Mouse (Mus musculus): ENCODE data around the gene Tas2r113. TPM values are rescaled to one million over a fixed set of nuclear protein-coding genes. Genes with fewer than 3 reads are reported as not detected.

Gene Tas2r113
- not detected in 2 replicates for polyA plus RNA-seq (2012)

GRCm38 (mm10) chr6:132892711-132893110 is at the start of gene Tas2r113:
Tas2r113 (plus strand) TSS chr6:132893011.

GRCm38 (mm10) chr6:132846842-132847241 is 46.0 kb upstream of the Tas2r113 start, which contains the start of gene Tas2r123:
Tas2r123 (plus strand) TSS chr6:132847142.

DNA sequence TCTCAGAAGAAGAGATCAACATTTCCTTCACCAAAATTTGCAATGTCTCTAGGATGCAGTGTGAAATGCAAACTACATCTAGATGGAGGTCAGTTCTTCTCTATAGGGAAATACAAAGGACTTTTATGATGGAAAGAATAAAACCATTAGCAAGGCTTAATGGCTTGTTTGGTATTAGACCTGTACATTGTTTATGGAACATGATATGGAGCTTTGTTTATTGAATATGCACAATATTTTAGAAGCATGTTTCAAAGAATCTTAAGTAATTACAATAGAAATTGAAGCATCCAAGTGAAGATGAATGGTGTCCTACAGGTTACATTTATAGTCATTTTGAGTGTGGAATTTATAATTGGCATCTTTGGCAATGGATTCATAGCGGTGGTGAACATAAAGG is 37.7 kb upstream of the Tas2r113 start, which contains the start of gene Tas2r116:
Gene Tas2r116 (plus strand): TSS at position 301 of the 400 bp plus-strand sequence.

DNA sequence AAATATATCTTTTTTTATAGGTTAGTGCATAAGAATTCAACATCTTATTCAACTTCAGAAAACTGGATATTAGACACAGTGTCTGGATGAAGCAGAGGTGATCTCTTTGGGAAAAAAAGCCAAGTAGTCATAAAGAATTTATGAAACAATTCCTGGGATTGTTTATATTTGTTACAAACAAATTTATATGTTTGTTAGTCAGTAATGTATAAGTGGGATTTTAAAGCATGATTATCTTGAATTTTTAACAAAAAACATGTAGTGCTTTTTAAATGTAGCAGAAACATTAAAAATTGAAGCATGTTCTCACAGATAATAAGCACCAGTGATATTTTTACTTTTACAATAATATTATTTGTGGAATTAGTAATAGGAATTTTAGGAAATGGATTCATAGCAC is 25.1 kb upstream of the Tas2r113 start, which contains the start of gene Tas2r110:
Gene Tas2r110 (plus strand): TSS at position 301 of the 400 bp plus-strand sequence.

DNA sequence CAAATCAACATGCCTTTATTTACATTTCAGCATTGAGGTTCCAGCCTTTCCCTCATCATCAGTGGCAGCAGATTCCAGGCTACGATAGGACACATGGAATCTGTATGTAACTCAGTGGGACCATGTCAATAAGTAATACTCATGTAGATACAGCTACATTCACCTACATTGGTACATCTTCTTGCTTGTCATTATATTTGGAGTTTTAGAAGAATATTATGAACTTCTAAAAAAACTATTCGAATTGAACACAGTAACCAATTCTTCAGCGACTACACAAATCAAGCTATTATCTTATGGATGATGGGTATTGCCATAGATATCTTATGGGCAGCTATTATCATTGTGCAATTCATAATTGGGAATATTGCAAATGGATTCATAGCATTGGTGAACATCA is 16.5 kb downstream of the Tas2r113 start, which contains the start of gene Tas2r125:
Gene Tas2r125 (plus strand): TSS at position 301 of the 400 bp plus-strand sequence.

Other genes with a start within 250 kb of the Tas2r113 start
- gene A630073D07Rik, start 241.5 kb upstream of the Tas2r113 start, polyA plus RNA-seq (2012) = not detected in 2 replicates
- gene Tas2r120, start 236.1 kb upstream of the Tas2r113 start, polyA plus RNA-seq (2012) = not detected in 2 replicates
- gene Tas2r121, start 192.0 kb upstream of the Tas2r113 start, polyA plus RNA-seq (2012) = not detected in 2 replicates
- gene Tas2r122, start 181.1 kb upstream of the Tas2r113 start, polyA plus RNA-seq (2012) = not detected in 2 replicates
- not detected in 2 replicates for gene Tas2r115, start 155.0 kb upstream of the Tas2r113 start, polyA plus RNA-seq (2012)
- gene Tas2r124, start 138.3 kb upstream of the Tas2r113 start, polyA plus RNA-seq (2012) = not detected in 2 replicates
- not detected in 2 replicates for gene Tas2r102, start 130.9 kb upstream of the Tas2r113 start, polyA plus RNA-seq (2012)
- gene Tas2r136, start 114.8 kb upstream of the Tas2r113 start, polyA plus RNA-seq (2012) = not detected in 2 replicates
- gene Tas2r117, start 90.2 kb upstream of the Tas2r113 start, polyA plus RNA-seq (2012) = not detected in 2 replicates
- gene Tas2r123, start 45.9 kb upstream of the Tas2r113 start, polyA plus RNA-seq (2012) = not detected in 2 replicates
- gene Tas2r116, start 37.6 kb upstream of the Tas2r113 start, polyA plus RNA-seq (2012) = not detected in 2 replicates
- not detected in 2 replicates for gene Tas2r110, start 25.0 kb upstream of the Tas2r113 start, polyA plus RNA-seq (2012)
- not detected in 2 replicates for gene Tas2r125, start 16.6 kb downstream of the Tas2r113 start, polyA plus RNA-seq (2012)
- gene Tas2r129, start 58.1 kb downstream of the Tas2r113 start, polyA plus RNA-seq (2012) = not detected in 2 replicates
- not detected in 2 replicates for gene Tas2r131, start 64.9 kb downstream of the Tas2r113 start, polyA plus RNA-seq (2012)
- not detected in 2 replicates for gene Tas2r109, start 88.0 kb downstream of the Tas2r113 start, polyA plus RNA-seq (2012)
- not detected in 2 replicates for gene Tas2r103, start 144.1 kb downstream of the Tas2r113 start, polyA plus RNA-seq (2012)
- gene Tas2r140, start 162.8 kb downstream of the Tas2r113 start, polyA plus RNA-seq (2012) = not detected in 2 replicates
- 47.8 and 48.4 TPM in 2 replicates for gene Smim10l1, start 211.9 kb downstream of the Tas2r113 start, polyA plus RNA-seq (2012)

All from megakaryocyte-erythroid progenitor cell, adult 5 weeks (primary cell).